19 mouse cellular contexts compared by ENCODE assay signal in the genomic region with DNA sequence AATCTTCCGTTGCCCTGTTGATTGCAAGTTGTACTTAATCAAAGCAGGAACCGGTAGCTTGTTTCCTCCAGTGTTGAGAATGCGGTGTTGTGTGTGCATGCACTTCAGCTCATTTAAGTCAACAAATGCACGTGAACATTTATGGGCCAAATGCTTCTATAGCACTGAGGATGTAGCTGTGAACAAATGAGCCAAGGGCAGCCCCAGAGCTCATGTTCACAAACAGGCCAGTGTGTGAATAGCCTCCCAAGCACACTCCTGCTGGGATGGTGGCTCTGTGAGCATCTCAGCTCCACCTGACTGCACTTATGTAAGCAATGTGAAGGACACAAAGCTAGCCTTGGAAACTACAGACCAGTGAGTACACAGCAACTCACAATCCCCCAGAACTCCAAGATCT.
DNase-seq lines count a peak whose midpoint lies in the region; ATAC-seq lines count a peak whose summit lies in the region.
"Had no signal": no experiment of that assay in that cellular context is flagged by ENCODE, and none has a peak within 500 bp of the region (broad histone marks: within the 10 kb centered on the region; RNA-seq: fewer than 3 reads in every experiment).

No protein-coding gene starts in this region.

- no peaks in the 10 kb centered on the region for H3K27me3 ChIP-seq in forebrain, embryonic 11.5 days (ENCODE audit: control insufficient read depth, insufficient read depth, low read length)
- no peaks in the 10 kb centered on the region for H3K27me3 ChIP-seq in forebrain, embryonic 14.5 days (replicated peaks; ENCODE audit: control insufficient read depth, insufficient read depth, low read length)
- no peaks in the 10 kb centered on the region for H3K27me3 ChIP-seq in kidney, embryonic 16.5 days (ENCODE audit: insufficient read depth, low read length)
- H3K27me3 ChIP-seq: embryonic facial prominence, embryonic 13.5 days; heart, embryonic 12.5 days; hindbrain, embryonic 15.5 days had no signal

- H3K27ac ChIP-seq in forebrain, embryonic 11.5 days (ENCODE audit: low read depth, low read length), result 0 out of 2 replicates have a peak overlapping the region, but pooled peaks have one; percentile 5
- H3K27ac ChIP-seq in forebrain, embryonic 14.5 days (ENCODE audit: low read depth, low read length), result no peak overlapping the region
- no peak overlapping the region for H3K27ac ChIP-seq in kidney, embryonic 16.5 days (ENCODE audit: low read length)
- H3K27ac ChIP-seq: embryonic facial prominence, embryonic 13.5 days; hindbrain, embryonic 15.5 days had no signal

- H3K9ac ChIP-seq in forebrain, embryonic 11.5 days (ENCODE audit: low read length), result no peak overlapping the region
- H3K9ac ChIP-seq in forebrain, embryonic 14.5 days (ENCODE audit: low read length), result no peak overlapping the region
- H3K9ac ChIP-seq in kidney, embryonic 16.5 days (replicated peaks; ENCODE audit: low read length), result no peak overlapping the region
- H3K9ac ChIP-seq: embryonic facial prominence, embryonic 13.5 days; heart, embryonic 12.5 days; hindbrain, embryonic 15.5 days had no signal

- no peak overlapping the region for H3K4me2 ChIP-seq in forebrain, embryonic 11.5 days (ENCODE audit: low read depth, low read length, severe bottlenecking)
- H3K4me2 ChIP-seq in forebrain, embryonic 14.5 days (ENCODE audit: low read length), result no peak overlapping the region
- no peak overlapping the region for H3K4me2 ChIP-seq in kidney, embryonic 16.5 days (replicated peaks; ENCODE audit: low read depth, low read length)
- H3K4me2 ChIP-seq: embryonic facial prominence, embryonic 13.5 days; heart, embryonic 12.5 days; hindbrain, embryonic 15.5 days had no signal

- peaks cover 4% of the 10 kb centered on the region; the same call in 1 of the 2 replicates for H3K4me1 ChIP-seq in forebrain, embryonic 11.5 days (replicated peaks; ENCODE audit: control insufficient read depth, insufficient read depth, low read length)
- H3K4me1 ChIP-seq in forebrain, embryonic 14.5 days (ENCODE audit: control insufficient read depth, insufficient read depth, low read length), result peaks cover 20% of the 10 kb centered on the region
- H3K4me1 ChIP-seq in kidney, embryonic 16.5 days (ENCODE audit: insufficient read depth, low read length), result no peaks in the 10 kb centered on the region
- H3K4me1 ChIP-seq: embryonic facial prominence, embryonic 13.5 days; heart, embryonic 12.5 days had no signal

- 59% methylated on average over 4 of the region's 4 CpGs for WGBS in forebrain, embryonic 11.5 days
- WGBS in forebrain, embryonic 14.5 days, result 14% methylated on average over 4 of the region's 4 CpGs
- WGBS in kidney, embryonic 16.5 days, result 45% methylated on average over 4 of the region's 4 CpGs

- ATAC-seq in forebrain, embryonic 11.5 days (replicated peaks; ENCODE audit: low FRiP score), result no peak
- ATAC-seq in forebrain, embryonic 14.5 days, result no peak
- no peak for ATAC-seq in kidney, embryonic 16.5 days (ENCODE audit: low FRiP score, low TSS enrichment)
- ATAC-seq: CD4-positive, CD25-positive, alpha-beta regulatory T cell, adult 4 months; intestine, embryonic 16.5 days had no signal

- intact Hi-C loops in heart, postnatal 10 days (cut with DNase I), result no loop called here

- peak; percentile 24 for DNase-seq in cerebellum, adult 11-12 months
- DNase-seq in cerebellum, postnatal 4 days (ENCODE audit: low spot score in 2 of 2), result no peak
- no peak for DNase-seq in forebrain, embryonic 11.5 days (ENCODE audit: low spot score)
- no peak for DNase-seq in forebrain, embryonic 14.5 days (ENCODE audit: low spot score)
- DNase-seq in heart, adult 11 months, result peak; percentile 64
- DNase-seq in heart, postnatal 10 days, result no peak
- DNase-seq: adrenal gland, adult 8-10 months; adrenal gland, postnatal 36 days; B cell, adult 2 months; gastrocnemius, postnatal 14 days; heart, postnatal 36 days; kidney, adult 2 months had no signal

- no peak overlapping the region for H3K4me3 ChIP-seq in forebrain, embryonic 11.5 days (ENCODE audit: low read depth, low read length)
- no peak overlapping the region for H3K4me3 ChIP-seq in forebrain, embryonic 14.5 days (ENCODE audit: low read depth, low read length)
- no peak overlapping the region for H3K4me3 ChIP-seq in kidney, embryonic 16.5 days (ENCODE audit: low read length)
- H3K4me3 ChIP-seq: embryonic facial prominence, embryonic 13.5 days; heart, embryonic 12.5 days; hindbrain, embryonic 15.5 days had no signal

- no peaks in the 10 kb centered on the region for H3K9me3 ChIP-seq in forebrain, embryonic 11.5 days (ENCODE audit: control insufficient read depth, low read length)
- H3K9me3 ChIP-seq in forebrain, embryonic 14.5 days (replicated peaks; ENCODE audit: control insufficient read depth, low read length), result no peaks in the 10 kb centered on the region
- H3K9me3 ChIP-seq in kidney, embryonic 16.5 days (ENCODE audit: low read length), result no peaks in the 10 kb centered on the region
- H3K9me3 ChIP-seq: embryonic facial prominence, embryonic 13.5 days; G1E; heart, embryonic 12.5 days; hindbrain, embryonic 15.5 days had no signal

- H3K36me3 ChIP-seq in forebrain, embryonic 11.5 days (ENCODE audit: control insufficient read depth, insufficient read depth, low read length), result no peaks in the 10 kb centered on the region
- no peaks in the 10 kb centered on the region for H3K36me3 ChIP-seq in forebrain, embryonic 14.5 days (ENCODE audit: control insufficient read depth, insufficient read depth, low read length)
- no peaks in the 10 kb centered on the region for H3K36me3 ChIP-seq in kidney, embryonic 16.5 days (ENCODE audit: insufficient read depth, low read length)
- H3K36me3 ChIP-seq: embryonic facial prominence, embryonic 13.5 days; G1E; heart, embryonic 12.5 days; hindbrain, embryonic 15.5 days had no signal

Comparison
In these comparisons a context has a peak if more than half of its experiments do, and no peak if none do; other contexts are left out.
1. DNase-seq: peak in cerebellum, adult 11-12 months (single experiment) and heart, adult 11 months (single experiment); none in cerebellum, postnatal 4 days (0 of 2), forebrain, embryonic 11.5 days (single experiment), forebrain, embryonic 14.5 days (single experiment) and heart, postnatal 10 days (0 of 2).